Mouse (Mus musculus) heart, postnatal 0 days (tissue): ENCODE measurements at regions not wholly inside any gene's neighbourhood (a gene's known extent, or its start where the extent isn't known, plus 50 kb on each side); places are given as distances from the start of the nearest gene placed in this dataset.

Source experiments
- ATAC-seq: fragments of 200-750 bp; cut with Nextera tagmentation; 2 replicates; pipeline ENCODE4 v1.8.0; 2017; ENCODE audit warnings: low read depth, moderate number of reproducible peaks, moderate library complexity; ENCODE audit not compliant: insufficient read depth
- DNase-seq: peaks from one replicate; pipeline ENCODE4 v3.0.0-alpha.2; 2016; ENCODE audit warnings: low spot score
- H3K27ac ChIP-seq: fragments of 300-500 bp; sonication (generic); 2 replicates; pipeline ENCODE4 v1.5.1; 2014; ENCODE audit warnings: low read depth, mild to moderate bottlenecking
- H3K27me3 ChIP-seq: fragments of 300-500 bp; sonication (generic); 2 replicates; pipeline ENCODE4 v1.6.1; 2014; ENCODE audit warnings: low read length, mixed read lengths; ENCODE audit not compliant: control insufficient read depth, insufficient read depth
- H3K36me3 ChIP-seq: fragments of 300-500 bp; sonication (generic); replicated peaks from 2 replicates; pipeline ENCODE4 v1.6.1; 2014; ENCODE audit warnings: low read length, mixed read lengths; ENCODE audit not compliant: control insufficient read depth, insufficient read depth
- H3K4me1 ChIP-seq: fragments of 300-500 bp; sonication (generic); 2 replicates; pipeline ENCODE4 v1.6.1; 2014; ENCODE audit warnings: antibody characterized with exemption; ENCODE audit not compliant: control insufficient read depth, insufficient read depth
- H3K4me2 ChIP-seq: fragments of 300-500 bp; sonication (generic); 2 replicates; pipeline ENCODE4 v1.6.1; 2014; ENCODE audit warnings: low read depth, mild to moderate bottlenecking, low read length, moderate library complexity
- H3K4me3 ChIP-seq: fragments of 300-500 bp; sonication (generic); 2 replicates; pipeline ENCODE4 v1.5.1; 2014; ENCODE audit warnings: low read depth, low read length
- H3K9ac ChIP-seq: fragments of 300-500 bp; sonication (generic); replicated peaks from 2 replicates; pipeline ENCODE4 v1.6.1; 2014; ENCODE audit warnings: low read depth, low read length, mixed read lengths
- H3K9me3 ChIP-seq: fragments of 300-500 bp; sonication (generic); replicated peaks from 2 replicates; pipeline ENCODE4 v1.6.1; 2016; ENCODE audit warnings: low read length; ENCODE audit not compliant: control insufficient read depth
- CTCF ChIP-seq: IDR thresholded peaks from 2 replicates; pipeline ENCODE4 v1.5.1; 2016; ENCODE audit warnings: antibody characterized with exemption, control low read depth, low read depth
- EP300 ChIP-seq: IDR thresholded peaks from 2 replicates; pipeline ENCODE4 v1.6.1; 2016; ENCODE audit warnings: antibody characterized with exemption, low read depth
- WGBS: fragments of 180-500 bp; shearing (Covaris S2); extraction: QIAGEN DNeasy Blood & Tissue Kit; methylation state at CpG from one replicate; pipeline ENCODE4 v1.1.7; 2014; 5-methylcytosine and 5-hydroxymethylcytosine counted together

GRCm38 (mm10) chr2:64823905-64824304 lies 200.9 kb downstream of the Grb14 start:
- Histone ChIP-seq H3K27ac (no peak overlapping the region), H3K4me2 (no peak overlapping the region), H3K27me3 (no peaks in the 10 kb centered on the region), H3K9me3 (no peaks in the 10 kb centered on the region), H3K4me3 (no peak overlapping the region), H3K9ac (no peak overlapping the region), H3K4me1 (no peaks in the 10 kb centered on the region), H3K36me3 (no peaks in the 10 kb centered on the region)
- DNase-seq = no peak
- no peak for ATAC-seq
- TF ChIP-seq CTCF (no peak), EP300 (no peak)
- WGBS = 70% methylated on average over 7 of the region's 7 CpGs

- no peak overlapping the region for H3K4me2 ChIP-seq
- no peaks in the 10 kb centered on the region for H3K9me3 ChIP-seq
- TF ChIP-seq EP300 = no peak
- no peak for TF ChIP-seq CTCF
- ATAC-seq (no peak), DNase-seq (no peak)
- 60% methylated on average over 6 of the region's 6 CpGs for WGBS
- no peaks in the 10 kb centered on the region for H3K36me3 ChIP-seq
- no peak overlapping the region for H3K27ac ChIP-seq
- no peak overlapping the region for H3K4me3 ChIP-seq
- no peaks in the 10 kb centered on the region for H3K27me3 ChIP-seq
- H3K9ac ChIP-seq = no peak overlapping the region
- no peaks in the 10 kb centered on the region for H3K4me1 ChIP-seq
These were observed 201.7 kb downstream of the Grb14 start for GRCm38 (mm10) chr2:64823074-64823473.

- H3K9me3 ChIP-seq = no peaks in the 10 kb centered on the region
- no peak overlapping the region for H3K4me2 ChIP-seq
- no peak for DNase-seq
- H3K4me3 ChIP-seq = no peak overlapping the region
- no peaks in the 10 kb centered on the region for H3K27me3 ChIP-seq
- 85% methylated on average over 5 of the region's 5 CpGs for WGBS
- no peak for ATAC-seq
- TF ChIP-seq CTCF (no peak), EP300 (no peak)
- no peaks in the 10 kb centered on the region for H3K36me3 ChIP-seq
- H3K9ac ChIP-seq = no peak overlapping the region
- H3K27ac ChIP-seq = no peak overlapping the region
- H3K4me1 ChIP-seq = 0 out of 2 replicates have a peak, but pooled peaks cover 5% of the 10 kb centered on the region
These were observed 206.6 kb downstream of the Grb14 start for GRCm38 (mm10) chr2:64818159-64818558.
